Mouse (Mus musculus) fibroblast of lung, adult 2 months (primary cell): ENCODE data around the gene Cckar.
A peak's percentile ranks its signal among the peaks of the same experiment; 100 is the strongest.
"Not testable (repeated sequence)": the region's sequence is repeated elsewhere in the genome, so short reads cannot be mapped to it uniquely, and the experiment has no call there.

ENCODE experiments used
- DNase-seq: peaks from one replicate; pipeline ENCODE4 v3.0.0-alpha.2; 2011; ENCODE audit warnings: low read depth

Cckar gene

DNA sequence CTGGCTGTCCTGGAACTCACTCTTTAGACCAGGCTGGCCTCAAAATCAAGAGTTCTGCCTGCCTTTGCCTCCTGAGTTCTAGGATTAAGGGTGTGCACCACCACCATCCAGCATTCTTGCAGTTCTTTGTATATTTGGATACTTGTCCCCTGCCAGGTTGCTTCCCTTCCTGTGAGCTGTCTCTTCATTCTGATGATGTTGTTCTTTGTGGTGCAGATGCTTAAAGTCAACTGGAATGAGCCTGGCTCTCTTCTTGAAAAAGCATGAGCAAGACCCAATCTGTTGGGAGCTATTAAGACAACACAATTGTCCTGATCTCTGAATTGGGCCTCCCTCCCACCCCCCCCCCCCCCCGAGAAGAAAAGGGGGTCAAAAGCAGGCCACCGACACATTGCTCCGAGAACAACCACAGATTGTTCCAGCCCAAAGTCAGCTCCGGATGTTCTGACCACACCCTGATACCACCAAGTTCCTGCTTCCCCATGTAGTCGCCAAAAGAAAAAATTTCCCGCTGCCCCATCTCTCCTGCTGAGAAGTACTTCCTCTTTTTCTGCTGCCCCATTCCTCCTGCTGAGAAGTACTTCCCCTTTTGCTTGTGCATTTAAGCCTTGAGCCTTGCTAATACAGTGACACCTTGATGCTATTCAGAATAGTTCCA lies 33.9 kb downstream of the Cckar start:
- DNase-seq, result not testable (repeated sequence)

DNA sequence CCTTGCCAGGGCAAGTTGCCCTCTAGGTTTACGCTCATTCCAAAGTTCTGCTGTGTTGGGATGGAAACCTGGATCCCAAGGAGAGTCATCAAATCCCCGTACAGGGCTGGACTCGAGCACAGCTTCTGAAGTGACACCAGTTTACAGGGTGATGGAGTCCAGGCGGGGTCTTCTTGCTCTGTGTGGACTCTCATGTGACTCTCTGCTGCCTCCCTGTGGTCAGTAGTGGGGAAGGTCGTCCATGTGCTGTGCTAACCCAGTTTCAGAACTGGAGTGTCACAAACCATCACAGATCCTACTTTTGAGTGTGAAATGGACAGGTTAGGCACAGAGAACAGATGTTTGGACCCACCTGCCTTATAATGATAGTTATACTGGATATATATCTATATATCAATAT lies 35.2 kb downstream of the Cckar start:
- peak; percentile 36 for DNase-seq

- no peak for DNase-seq
These were observed 36.0 kb downstream of the Cckar start for GRCm38 (mm10) chr5:53671507-53671906.

- no peak for DNase-seq
These were observed 37.1 kb downstream of the Cckar start for GRCm38 (mm10) chr5:53670321-53670938.

GRCm38 (mm10) chr5:53668021-53668420 lies 39.5 kb downstream of the Cckar start:
- DNase-seq, result no peak

DNA sequence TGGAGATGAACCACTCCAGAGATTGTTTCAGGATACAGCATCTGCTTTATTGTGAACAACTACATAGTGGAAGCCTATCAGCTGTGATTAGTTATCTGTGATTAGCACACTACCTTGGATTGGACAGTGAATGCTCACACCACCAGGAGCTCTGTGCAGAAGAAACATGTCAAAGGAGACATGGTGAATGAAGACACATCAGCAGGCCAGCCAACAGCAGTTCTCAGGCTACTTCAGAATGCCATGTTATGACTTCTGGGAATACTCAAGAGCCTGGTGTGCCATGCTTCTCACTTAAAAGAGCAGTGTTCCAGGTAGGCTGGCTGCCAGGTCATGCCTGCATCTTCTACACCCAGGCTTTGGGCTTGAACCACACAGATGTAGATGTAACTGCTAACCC lies 43.8 kb downstream of the Cckar start:
- DNase-seq, result no peak

DNA sequence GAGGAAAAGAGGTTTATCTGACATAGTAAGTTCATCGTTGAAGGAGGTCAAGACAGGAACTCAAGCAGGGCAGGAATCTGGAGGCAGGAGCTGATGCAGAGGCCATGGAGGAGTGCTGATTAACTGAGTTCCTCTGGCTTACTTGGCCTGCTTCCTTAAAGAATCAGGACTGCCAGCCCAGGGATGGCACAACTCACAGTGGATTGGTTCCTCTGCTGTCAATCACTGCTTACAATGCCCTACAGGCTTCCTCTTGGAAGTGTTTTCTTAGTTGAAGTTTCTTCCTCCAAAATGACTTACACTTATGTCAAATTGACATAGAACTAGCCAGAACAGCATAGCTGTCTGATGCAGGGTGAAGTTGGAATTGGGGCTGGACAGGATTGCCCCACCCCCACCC lies 45.1 kb downstream of the Cckar start:
- DNase-seq, result no peak

DNA sequence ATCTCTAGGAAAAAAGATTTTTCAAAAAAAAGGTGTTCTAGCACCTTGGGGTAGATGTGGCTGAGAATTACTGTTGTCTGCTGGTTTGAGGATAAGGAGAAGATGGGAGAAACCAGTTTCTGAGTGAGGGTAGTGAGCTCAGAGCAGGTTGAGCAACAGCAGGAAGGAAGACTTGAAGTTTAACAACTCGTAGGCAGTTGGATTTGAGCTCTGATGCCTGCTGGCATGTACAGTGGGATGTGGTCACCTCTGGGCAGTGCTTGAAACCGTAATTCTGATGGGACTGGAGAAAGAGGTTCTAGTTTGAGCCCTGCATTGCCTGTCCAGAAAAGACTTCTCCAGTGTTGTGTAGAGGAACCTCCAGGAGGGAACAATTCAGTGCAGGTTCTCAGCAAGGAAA lies 46.0 kb downstream of the Cckar start:
- DNase-seq, result no peak

- DNase-seq, result no peak
These were observed 49.6 kb downstream of the Cckar start for GRCm38 (mm10) chr5:53657925-53658324.

- DNase-seq, result no peak
These were observed 50.9 kb downstream of the Cckar start for GRCm38 (mm10) chr5:53656596-53656995.
